9 mouse cellular contexts compared by ENCODE assay signal in genomic region chr5:120437986-120438385, GRCm38 (mm10). TPM values are rescaled to one million over a fixed set of nuclear protein-coding genes. Genes with fewer than 3 reads are reported as not detected.
A peak's percentile ranks its signal among the peaks of the same experiment; 100 is the strongest.
DNase-seq lines count a peak whose midpoint lies in the region; ATAC-seq and TF ChIP-seq lines count a peak whose summit lies in the region.
"Had no signal": no experiment of that assay in that cellular context is flagged by ENCODE, and none has a peak within 500 bp of the region (broad histone marks: within the 10 kb centered on the region; RNA-seq: fewer than 3 reads in every experiment).

No protein-coding gene starts in this region.

- DNase-seq in R1 (ENCODE audit: low read depth, low spot score): peak; percentile 48
- peak; percentile 80 for DNase-seq in embryo, embryonic 10.5 days (ENCODE audit: low spot score)
- no peak for DNase-seq in left cerebral cortex, postnatal 25 days (ENCODE audit: low spot score in 2 of 2)
- no peak for DNase-seq in ovary, postnatal 10 days (ENCODE audit: low spot score)
- DNase-seq in kidney, adult 2 months: no peak
- DNase-seq: cerebellum, adult 18-20 months had no signal

- H3K4me3 ChIP-seq in hindbrain, embryonic 13.5 days: peak overlapping the region; percentile 67
- H3K4me3 ChIP-seq in midbrain, embryonic 16.5 days (ENCODE audit: low read depth, low read length): peak overlapping the region; percentile 57
- no peak overlapping the region for H3K4me3 ChIP-seq in kidney, adult 2 months (ENCODE audit: insufficient read depth, low read depth, low read length)

- WGBS in hindbrain, embryonic 13.5 days: 1% methylated on average over 31 of the region's 33 CpGs
- under 1% methylated on average over 33 of the region's 33 CpGs for WGBS in midbrain, embryonic 16.5 days
- WGBS in kidney, adult 2 months: 3% methylated on average over 32 of the region's 33 CpGs

- intact Hi-C loops in left cerebral cortex, postnatal 25 days (cut with DNase I): loop anchor here (5.0 to 10.0 kb wide), 2 partner anchors 766 to 1563 kb away; partner anchors contain the start of gene Tbx3

- no peaks in the 10 kb centered on the region for H3K9me3 ChIP-seq in hindbrain, embryonic 13.5 days
- no peaks in the 10 kb centered on the region for H3K9me3 ChIP-seq in midbrain, embryonic 16.5 days (replicated peaks; ENCODE audit: control insufficient read depth, low read length, poor library complexity, severe bottlenecking)

- H3K4me2 ChIP-seq in hindbrain, embryonic 13.5 days: peak overlapping the region; percentile 74
- H3K4me2 ChIP-seq in midbrain, embryonic 16.5 days (ENCODE audit: low read length): peak overlapping the region; percentile 52

- no peak for TF ChIP-seq POLR2A in kidney, adult 2 months (IDR thresholded peaks at IDR 0.05; ENCODE audit: low read depth, low read length)

- peaks cover 39% of the 10 kb centered on the region for H3K4me1 ChIP-seq in hindbrain, embryonic 13.5 days (replicated peaks)
- H3K4me1 ChIP-seq in midbrain, embryonic 16.5 days (ENCODE audit: control insufficient read depth, insufficient read depth, low read length): peaks cover 18% of the 10 kb centered on the region
- no peaks in the 10 kb centered on the region; the same call in 1 of the 2 replicates for H3K4me1 ChIP-seq in kidney, adult 2 months (ENCODE audit: control insufficient read depth, insufficient read depth, low read length)

- TF ChIP-seq CTCF in kidney, adult 2 months (conservative IDR thresholded peaks at IDR 0.05; ENCODE audit: insufficient read depth, insufficient read length, low read depth, low read length): no peak

- peak overlapping the region; percentile 97 for H3K27ac ChIP-seq in hindbrain, embryonic 13.5 days
- H3K27ac ChIP-seq in midbrain, embryonic 16.5 days (ENCODE audit: low read length): peak overlapping the region; percentile 89
- H3K27ac ChIP-seq in kidney, adult 2 months (ENCODE audit: insufficient read depth, low read depth, low read length): no peak overlapping the region

- peak overlapping the region; percentile 96 for H3K9ac ChIP-seq in hindbrain, embryonic 13.5 days
- H3K9ac ChIP-seq in midbrain, embryonic 16.5 days (ENCODE audit: low read depth, low read length): peak overlapping the region; percentile 72

- peaks cover 11% of the 10 kb centered on the region; the same call in 1 of the 2 replicates for H3K36me3 ChIP-seq in hindbrain, embryonic 13.5 days
- no peaks in the 10 kb centered on the region for H3K36me3 ChIP-seq in midbrain, embryonic 16.5 days (ENCODE audit: control insufficient read depth, insufficient read depth, low read length)
- no peaks in the 10 kb centered on the region for H3K36me3 ChIP-seq in kidney, adult 2 months (ENCODE audit: control insufficient read depth, insufficient read depth, low read length)

- ATAC-seq in hindbrain, embryonic 13.5 days (ENCODE audit: low FRiP score): no peak
- no peak for ATAC-seq in midbrain, embryonic 16.5 days

- peaks cover 70% of the 10 kb centered on the region for H3K27me3 ChIP-seq in hindbrain, embryonic 13.5 days
- peaks cover 10% of the 10 kb centered on the region for H3K27me3 ChIP-seq in midbrain, embryonic 16.5 days (ENCODE audit: control insufficient read depth, insufficient read depth, low read depth, low read length)
- H3K27me3 ChIP-seq in kidney, adult 2 months (replicated peaks; ENCODE audit: control insufficient read depth, insufficient read depth, low read length): peaks cover 1% of the 10 kb centered on the region; the same call in 1 of the 2 replicates

RNA-seq across cellular contexts. Expression of gene Lhx5, which starts 6.5 kb away (rescaled TPM):
- polyA plus RNA-seq in hindbrain, embryonic 13.5 days (2015; fragmentation: Nextera tagmentation; extraction: Ambion mirVana): 48.9 and 50.7 TPM in 2 replicates
- polyA plus RNA-seq in midbrain, embryonic 16.5 days (2015; fragmentation: Nextera tagmentation; extraction: Ambion mirVana): 22.5 and 23.2 TPM in 2 replicates
- total RNA-seq in left cerebral cortex, postnatal 25 days (2021): under 1 TPM; 0.21 to 0.25 TPM
- not detected in 2 replicates for polyA plus RNA-seq in kidney, adult 2 months (2012; rRNA removed)
- total RNA-seq: gastrocnemius, adult 8-10 months had no signal

RNA-seq across cellular contexts. Expression of gene Sdsl, which starts 34.6 kb away (rescaled TPM):
- 6.4 and 6.7 TPM in 2 replicates for polyA plus RNA-seq in hindbrain, embryonic 13.5 days (2015; fragmentation: Nextera tagmentation; extraction: Ambion mirVana)
- 5.1 and 5.6 TPM in 2 replicates for polyA plus RNA-seq in midbrain, embryonic 16.5 days (2015; fragmentation: Nextera tagmentation; extraction: Ambion mirVana)
- total RNA-seq in left cerebral cortex, postnatal 25 days (2021): 1 to 10 TPM; 4.6 to 6.4 TPM
- 9.9 and 10.0 TPM in 2 replicates for polyA plus RNA-seq in kidney, adult 2 months (2012; rRNA removed)

RNA-seq across cellular contexts. Expression of gene Sds, which starts 38.3 kb away (rescaled TPM):
- not detected in 2 replicates for polyA plus RNA-seq in hindbrain, embryonic 13.5 days (2015; fragmentation: Nextera tagmentation; extraction: Ambion mirVana)
- polyA plus RNA-seq in midbrain, embryonic 16.5 days (2015; fragmentation: Nextera tagmentation; extraction: Ambion mirVana): 0.36 TPM in 1 of 2 replicates, not detected in the other
- under 1 TPM in 1 of 2 experiments, not detected in 1; 0.27 TPM for total RNA-seq in left cerebral cortex, postnatal 25 days (2021)
- polyA plus RNA-seq in kidney, adult 2 months (2012; rRNA removed): not detected in 2 replicates

Comparison
In these comparisons a context has a peak if more than half of its experiments do, and no peak if none do; other contexts are left out.
1. DNase-seq: peak in R1 (single experiment) and embryo, embryonic 10.5 days (single experiment); none in left cerebral cortex, postnatal 25 days (0 of 2), ovary, postnatal 10 days (single experiment) and kidney, adult 2 months (single experiment).
2. RNA of gene Lhx5, which starts 6.5 kb away (polyA plus RNA-seq): 48.9 to 50.7 TPM in hindbrain, embryonic 13.5 days and 22.5 to 23.2 TPM in midbrain, embryonic 16.5 days; not detected in kidney, adult 2 months; every median in the first group is over 10 times any median in the second.